Mouse (Mus musculus): Measurements from ENCODE around the gene Gm6034. TPM values are rescaled to one million over a fixed set of nuclear protein-coding genes. Genes with fewer than 3 reads are reported as not detected.
"Not testable (repeated sequence)": the region's sequence is repeated elsewhere in the genome, so short reads cannot be mapped to it uniquely, and the experiment has no call there.

Gm6034 gene
- total RNA-seq (2021) = not detected in 2 replicates
- long read RNA-seq, experiment 1 = 0 reads
- long read RNA-seq, experiment 2, partial matches to known transcripts = 0 of 2 reads
- long read RNA-seq, experiment 2, other reads (novel, unspliced or antisense) = 2 of 2 reads

DNA sequence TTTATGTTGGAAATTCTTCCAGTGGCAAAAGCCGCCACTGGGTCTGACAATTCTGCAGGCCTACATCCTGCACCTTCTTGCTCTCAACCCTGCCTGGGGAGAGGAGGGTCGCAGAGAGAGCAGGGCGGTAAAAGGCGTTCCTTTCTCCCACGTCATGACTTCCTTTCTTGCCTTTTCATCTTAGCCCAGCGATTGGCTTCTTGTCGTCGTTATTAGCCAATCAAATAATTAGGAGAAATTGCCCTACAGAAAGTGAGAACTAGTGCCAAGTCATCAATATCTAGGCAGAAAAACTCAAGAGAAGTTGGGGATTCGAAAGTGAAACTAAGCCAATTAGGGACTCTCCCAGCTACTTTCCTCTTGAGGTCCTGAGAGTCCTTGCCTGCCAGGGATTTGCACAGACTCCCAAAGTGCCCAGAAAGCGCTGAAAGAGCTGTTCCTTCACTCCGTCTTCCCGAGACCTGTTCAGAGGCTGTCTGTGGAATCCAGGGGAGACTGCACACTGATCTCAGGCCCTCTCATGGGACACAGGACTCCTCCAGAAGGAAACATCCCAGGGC is at the start of gene Gm6034, which contains the start of gene H2-T22:
Gene Gm6034 (plus strand): TSS at position 352 of the 560 bp plus-strand sequence.
Gene H2-T22 (minus strand): TSS at position 138 of the 560 bp plus-strand sequence.
- peak; percentile 77 for DNase-seq

- DNase-seq = peak; percentile 90
These were observed 49.1 kb upstream of the Gm6034 start for GRCm38 (mm10) chr17:35993675-35994074.

GRCm38 (mm10) chr17:35994175-35994878 is 48.4 kb upstream of the Gm6034 start:
- DNase-seq = peak; percentile 87

GRCm38 (mm10) chr17:35994879-35995240 is 47.9 kb upstream of the Gm6034 start:
- no peak for DNase-seq

DNA sequence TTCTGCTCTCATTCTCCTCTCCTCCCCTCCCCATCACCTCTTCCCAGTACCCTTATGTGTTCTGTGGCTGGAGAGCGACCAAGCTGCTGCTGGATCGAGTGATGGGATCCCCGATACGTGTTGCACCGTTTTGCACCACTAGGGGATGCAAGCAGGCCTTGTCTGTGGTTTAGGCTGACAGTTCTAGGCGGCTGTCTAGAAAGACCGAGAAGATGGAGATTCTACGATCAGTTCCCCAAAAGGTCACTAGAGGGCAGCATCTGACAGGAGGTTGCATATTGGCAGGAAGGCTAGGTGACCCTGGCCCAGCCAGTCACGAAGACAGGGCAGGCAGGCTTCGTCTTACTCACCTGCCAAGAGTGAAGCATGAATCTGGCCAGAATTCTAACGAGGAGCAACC is 45.8 kb upstream of the Gm6034 start:
- peak; percentile 96 for DNase-seq

- peak; percentile 37 for DNase-seq
These were observed 44.8 kb upstream of the Gm6034 start for GRCm38 (mm10) chr17:35997713-35998510.

GRCm38 (mm10) chr17:35998545-35999305 is 44.0 kb upstream of the Gm6034 start:
- DNase-seq = no peak

- DNase-seq = no peak
These were observed 43.4 kb upstream of the Gm6034 start for GRCm38 (mm10) chr17:35999356-35999755.

DNA sequence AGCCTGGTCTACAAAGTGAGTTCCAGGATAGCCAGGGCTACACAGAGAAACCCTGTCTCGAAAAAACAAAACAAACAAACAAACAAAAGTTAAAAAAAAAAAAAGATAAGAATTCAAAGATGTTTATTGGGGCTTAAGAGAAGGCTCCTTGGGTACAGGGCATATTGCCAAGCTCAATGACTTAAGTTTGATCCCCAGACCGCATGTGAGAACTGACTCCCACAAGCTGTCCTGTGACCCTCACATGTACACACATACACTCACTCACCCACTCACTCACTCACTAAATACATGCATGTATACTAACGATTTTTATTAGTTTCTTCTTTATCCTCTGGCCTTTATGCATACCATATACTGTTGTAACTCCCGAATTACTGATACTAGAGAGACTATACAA is 42.4 kb upstream of the Gm6034 start:
- DNase-seq = no peak

DNA sequence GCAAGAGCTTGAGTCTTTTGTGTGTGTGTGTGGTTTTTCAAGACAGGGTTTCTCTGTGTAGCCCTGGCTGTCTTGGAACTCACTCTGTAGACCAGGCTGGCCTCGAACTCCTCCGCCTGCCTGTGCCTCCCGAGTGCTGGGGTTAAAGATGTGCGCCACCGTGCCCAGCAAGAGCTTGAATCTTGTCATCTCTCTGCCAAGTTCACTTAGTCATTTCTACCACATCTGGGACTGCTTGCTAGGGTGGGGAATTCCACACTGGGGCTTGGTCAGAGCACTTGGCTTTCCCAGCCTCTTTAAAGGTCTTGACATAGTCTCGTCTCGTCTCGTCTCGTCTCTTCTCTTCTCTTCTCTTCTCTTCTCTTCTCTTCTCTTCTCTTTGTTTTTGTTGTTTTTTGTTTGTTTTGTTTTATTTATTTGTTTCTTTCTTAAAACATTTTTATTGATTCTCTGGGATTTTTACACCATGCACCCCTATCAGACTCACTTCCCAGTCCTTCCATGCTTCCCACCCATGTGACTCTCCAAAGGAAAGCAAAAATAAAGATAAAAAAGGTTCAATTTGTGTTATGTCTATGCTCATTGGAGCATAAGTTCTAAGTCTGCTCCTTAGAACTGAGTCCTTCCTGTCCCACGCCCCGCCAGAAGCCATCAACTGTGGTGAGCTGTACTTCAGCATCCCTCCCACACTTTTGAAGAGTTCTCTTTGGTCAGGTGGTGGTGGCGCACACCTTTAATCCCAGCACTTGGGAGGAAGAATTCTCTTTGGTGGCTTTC is 41.5 kb upstream of the Gm6034 start:
- no peak for DNase-seq

- no peak for DNase-seq
These were observed 40.8 kb upstream of the Gm6034 start for GRCm38 (mm10) chr17:36001966-36002365.

DNA sequence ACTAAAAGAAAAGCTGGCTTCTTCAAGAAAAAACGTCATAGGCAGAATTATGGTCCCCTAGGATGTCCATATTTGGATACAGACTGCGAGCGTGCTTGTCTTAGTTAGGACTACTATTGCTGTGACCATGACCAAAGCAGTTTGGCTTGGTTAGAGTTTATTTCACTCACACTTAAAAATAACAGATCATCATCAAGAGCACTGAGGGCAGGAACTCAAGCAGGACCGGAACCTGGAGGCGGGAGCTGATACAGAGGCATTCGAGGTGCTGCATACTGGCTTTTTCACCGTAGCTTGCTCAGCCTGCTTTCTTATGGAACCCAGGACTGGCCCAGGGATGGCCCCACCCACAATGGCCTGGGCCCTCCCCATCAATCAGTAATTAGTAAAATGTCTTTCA is 39.4 kb upstream of the Gm6034 start:
- DNase-seq = no peak

DNA sequence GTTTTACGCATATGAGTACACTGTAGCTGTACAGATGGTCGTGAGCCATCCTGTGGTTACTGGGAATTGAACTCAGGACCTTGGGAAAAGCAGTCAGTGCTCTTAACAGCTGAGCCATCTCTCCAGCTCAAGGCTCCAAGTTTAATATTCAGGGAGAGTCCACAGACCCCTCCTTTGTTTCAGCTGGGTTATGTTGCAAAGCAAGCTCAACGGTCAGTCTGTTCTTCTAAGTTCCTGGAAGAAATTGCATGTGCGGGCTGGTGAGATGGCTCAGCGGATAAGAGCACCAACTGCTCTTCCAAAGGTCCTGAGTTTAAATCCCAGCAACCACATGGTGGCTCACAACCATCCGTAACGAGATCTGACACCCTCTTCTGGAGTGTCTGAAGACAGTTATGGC is 38.4 kb upstream of the Gm6034 start:
- DNase-seq = not testable (repeated sequence)

GRCm38 (mm10) chr17:36014977-36015376 is 27.8 kb upstream of the Gm6034 start:
- no peak for DNase-seq

GRCm38 (mm10) chr17:36017046-36017445 is 25.7 kb upstream of the Gm6034 start:
- no peak for DNase-seq

- no peak for DNase-seq
These were observed 23.8 kb upstream of the Gm6034 start for GRCm38 (mm10) chr17:36018979-36019378.

GRCm38 (mm10) chr17:36019519-36019918 is 23.2 kb upstream of the Gm6034 start:
- DNase-seq = no peak

DNA sequence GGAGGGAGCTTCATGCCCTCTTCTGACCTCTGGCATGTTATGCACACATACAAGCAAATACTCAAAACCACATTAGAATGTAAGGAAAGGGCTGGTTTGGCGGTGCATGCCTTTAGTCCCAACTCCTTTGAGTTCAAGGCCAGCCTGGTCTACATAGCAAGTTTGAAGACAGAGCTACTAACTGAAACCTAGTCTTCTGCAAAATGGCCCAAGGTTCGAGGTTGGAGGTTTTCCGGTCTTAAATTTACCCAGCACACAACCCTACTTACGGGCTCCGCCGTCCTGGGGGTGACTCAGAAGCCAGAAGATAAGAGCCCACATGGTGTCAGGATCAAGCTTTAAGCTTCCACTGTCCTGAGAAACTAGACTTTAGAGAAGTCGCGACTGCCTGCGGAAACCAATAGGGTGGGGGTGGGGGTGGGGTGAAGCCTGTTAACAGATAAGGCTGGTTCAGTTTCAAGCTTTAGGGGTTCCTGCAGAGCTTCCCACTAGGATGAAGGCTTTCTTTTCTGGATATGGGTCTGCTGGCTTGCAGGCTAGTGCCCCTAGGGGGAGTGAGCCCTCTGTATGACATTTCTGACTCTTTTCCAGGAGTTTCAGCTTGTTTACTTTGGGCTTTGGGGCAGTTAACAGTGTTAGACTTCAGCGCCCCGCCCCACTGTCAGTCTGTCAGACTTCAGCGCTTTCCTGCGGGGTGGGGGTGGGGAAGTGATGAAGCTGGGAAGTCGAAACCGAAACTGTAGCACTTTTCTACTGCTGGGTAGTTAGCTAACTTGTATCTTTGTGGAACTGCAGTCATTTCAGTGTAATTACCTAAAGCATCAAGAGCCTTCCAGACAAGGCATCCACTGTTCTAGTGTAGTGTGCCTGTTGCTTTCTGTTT is 22.3 kb upstream of the Gm6034 start, which contains the start of gene H2-T24:
Gene H2-T24 (minus strand): TSS at position 370 of the 883 bp plus-strand sequence.
- peak; percentile 81 for DNase-seq

GRCm38 (mm10) chr17:36021309-36021708 is 21.5 kb upstream of the Gm6034 start:
- DNase-seq = no peak

DNA sequence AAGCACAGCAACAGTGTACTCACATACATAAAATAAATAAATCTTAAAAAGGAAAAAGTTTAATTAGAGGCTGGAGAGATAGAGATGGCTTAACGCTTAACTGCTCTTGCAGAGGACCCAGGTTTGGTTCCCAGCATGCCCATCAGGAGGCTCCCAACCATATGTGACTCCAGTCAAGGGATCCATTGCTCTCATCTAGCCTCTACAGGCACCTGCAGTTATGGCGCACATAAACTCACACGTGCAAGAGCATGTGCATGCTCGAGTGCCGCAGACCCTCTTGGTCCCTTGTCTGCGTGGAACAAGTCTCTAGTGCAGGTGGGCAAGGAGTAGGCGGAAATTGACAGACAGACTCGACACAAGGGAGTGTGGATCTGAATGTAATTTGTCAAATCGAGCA is 20.7 kb upstream of the Gm6034 start:
- DNase-seq = no peak
